Mouse (Mus musculus): Measurements from ENCODE around the gene Dusp16. TPM values are rescaled to one million over a fixed set of nuclear protein-coding genes. Genes with fewer than 3 reads are reported as not detected.

The Dusp16 gene
- polyA plus RNA-seq, 1 experiment from 2014 or later, result 12.0 TPM

DNA sequence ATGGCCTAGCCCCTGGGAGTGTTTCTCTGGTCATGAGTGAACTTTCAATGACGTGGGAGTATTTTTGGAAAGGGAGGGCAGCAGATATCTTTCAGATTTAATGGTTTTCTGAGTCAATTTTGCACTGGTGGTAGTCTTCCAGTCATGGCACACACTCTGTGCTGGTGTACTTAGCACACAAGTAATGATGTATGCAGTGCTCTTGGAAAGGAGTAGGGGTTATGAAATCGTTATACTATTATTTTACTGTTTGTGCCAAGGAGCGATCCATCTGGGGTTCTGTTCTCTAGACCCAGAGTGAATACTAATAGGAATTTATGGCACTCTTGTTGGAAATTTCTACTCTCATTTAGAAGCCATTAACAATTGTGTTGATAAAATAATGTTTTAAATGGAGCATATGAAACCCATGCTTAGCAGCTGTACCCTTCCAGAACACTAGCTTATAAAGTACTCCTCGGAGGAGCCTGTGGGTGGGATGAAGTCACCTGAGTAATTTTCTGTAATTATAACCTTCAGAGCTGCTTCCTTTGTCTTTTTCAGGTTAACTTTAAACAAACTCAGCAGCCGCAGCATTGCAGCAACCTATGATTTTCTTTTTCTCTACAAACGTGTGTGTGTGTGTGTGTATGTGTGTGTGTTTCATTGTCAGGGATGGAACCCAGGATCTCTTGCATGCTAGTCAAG is 123.1 kb downstream of the Dusp16 start:
- H3K9me3 ChIP-seq (ENCODE audit: low read length), result no peaks in the 10 kb centered on the region
- TF ChIP-seq CTCF (IDR thresholded peaks at IDR 0.05) (no peak), EP300 (IDR thresholded peaks at IDR 0.05) (no peak)
- ATAC-seq, result no peak
- no peak overlapping the region for H3K4me3 ChIP-seq (ENCODE audit: low read depth, low read length)
- H3K36me3 ChIP-seq (ENCODE audit: insufficient read depth, low read length), result no peaks in the 10 kb centered on the region
- no peak overlapping the region for H3K27ac ChIP-seq (ENCODE audit: low read length)
- peaks cover 6% of the 10 kb centered on the region; the same call in 1 of the 2 replicates for H3K4me1 ChIP-seq (ENCODE audit: insufficient read depth, low read depth, low read length)
- no peak overlapping the region for H3K9ac ChIP-seq (replicated peaks; ENCODE audit: low read depth)
- WGBS, result 66% methylated on average over 6 of the region's 6 CpGs
- DNase-seq (ENCODE audit: low spot score), result peak; percentile 34
- no peaks in the 10 kb centered on the region for H3K27me3 ChIP-seq (replicated peaks; ENCODE audit: insufficient read depth, low read length)
- no peak overlapping the region for H3K4me2 ChIP-seq (replicated peaks; ENCODE audit: low read depth, low read length)

DNA sequence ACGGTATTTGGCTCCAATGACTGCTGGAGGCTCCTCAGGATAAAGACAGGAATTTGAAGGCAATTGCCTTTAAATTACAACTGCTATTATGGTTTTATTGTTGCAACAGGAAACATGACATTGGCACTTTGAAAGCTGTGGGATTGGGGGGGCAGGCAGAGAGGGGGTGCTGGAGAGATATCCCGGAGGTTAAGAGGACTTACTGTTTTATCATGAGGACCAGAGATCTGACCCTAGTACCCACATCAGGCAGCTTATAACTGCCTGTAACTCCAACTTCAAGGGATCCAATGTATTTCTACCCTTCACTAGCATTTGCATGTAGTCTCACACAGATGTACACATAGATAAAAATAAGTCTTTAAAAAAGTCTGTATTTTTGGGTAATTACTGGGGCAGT is 123.9 kb downstream of the Dusp16 start:
- Histone ChIP-seq H3K4me2 (replicated peaks; ENCODE audit: low read depth, low read length) (no peak overlapping the region), H3K4me3 (ENCODE audit: low read depth, low read length) (no peak overlapping the region), H3K36me3 (ENCODE audit: insufficient read depth, low read length) (no peaks in the 10 kb centered on the region), H3K4me1 (ENCODE audit: insufficient read depth, low read depth, low read length) (peaks cover 6% of the 10 kb centered on the region; the same call in 1 of the 2 replicates), H3K9me3 (ENCODE audit: low read length) (no peaks in the 10 kb centered on the region), H3K27ac (ENCODE audit: low read length) (no peak overlapping the region), H3K27me3 (replicated peaks; ENCODE audit: insufficient read depth, low read length) (no peaks in the 10 kb centered on the region), H3K9ac (replicated peaks; ENCODE audit: low read depth) (no peak overlapping the region)
- ATAC-seq (no peak), DNase-seq (ENCODE audit: low spot score) (no peak)
- 63% methylated on average over 2 of the region's 2 CpGs for WGBS
- TF ChIP-seq CTCF (IDR thresholded peaks at IDR 0.05) (no peak), EP300 (IDR thresholded peaks at IDR 0.05) (no peak)

DNA sequence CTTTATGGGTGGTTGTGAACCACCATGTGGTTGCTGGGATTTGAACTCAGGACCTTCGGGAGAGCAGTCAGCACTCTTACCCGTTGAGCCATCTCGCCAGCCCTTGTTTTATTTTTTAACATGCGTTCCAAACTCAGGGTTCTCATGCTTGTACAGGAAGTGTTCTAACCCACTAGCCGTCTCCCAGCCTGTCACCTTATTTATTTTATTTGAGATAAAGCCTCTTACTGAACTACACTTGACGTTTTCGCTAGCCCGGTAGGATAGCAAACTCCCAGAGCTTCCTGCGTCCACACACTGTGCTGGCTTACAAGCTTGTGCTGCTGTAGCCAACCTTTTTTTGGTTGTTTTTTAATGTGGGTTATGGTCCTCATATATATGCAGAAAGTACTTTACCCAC is 126.6 kb downstream of the Dusp16 start:
- no peak overlapping the region for H3K27ac ChIP-seq (ENCODE audit: low read length)
- ATAC-seq (peak; percentile 62), DNase-seq (ENCODE audit: low spot score) (peak; percentile 53)
- no peak overlapping the region for H3K4me2 ChIP-seq (replicated peaks; ENCODE audit: low read depth, low read length)
- no peaks in the 10 kb centered on the region for H3K9me3 ChIP-seq (ENCODE audit: low read length)
- H3K4me3 ChIP-seq (ENCODE audit: low read depth, low read length), result no peak overlapping the region
- no peak overlapping the region for H3K9ac ChIP-seq (replicated peaks; ENCODE audit: low read depth)
- WGBS, result 26% methylated on average over 9 of the region's 9 CpGs
- H3K27me3 ChIP-seq (replicated peaks; ENCODE audit: insufficient read depth, low read length), result no peaks in the 10 kb centered on the region
- H3K36me3 ChIP-seq (ENCODE audit: insufficient read depth, low read length), result no peaks in the 10 kb centered on the region
- H3K4me1 ChIP-seq (ENCODE audit: insufficient read depth, low read depth, low read length), result no peaks in the 10 kb centered on the region
- TF ChIP-seq CTCF (IDR thresholded peaks at IDR 0.05) (no peak), EP300 (IDR thresholded peaks at IDR 0.05) (no peak)

Other genes with a start within 250 kb of the Dusp16 start
- 17.0 and 18.7 TPM in 2 replicates for gene Lrp6, start 225.7 kb downstream of the Dusp16 start, polyA plus RNA-seq (2015; fragmentation: Nextera tagmentation; extraction: Ambion mirVana)
- gene Mansc1, start 160.1 kb downstream of the Dusp16 start, polyA plus RNA-seq (2015; fragmentation: Nextera tagmentation; extraction: Ambion mirVana), result 9.9 and 10.1 TPM in 2 replicates
- gene Borcs5, start 153.1 kb downstream of the Dusp16 start, polyA plus RNA-seq (2015; fragmentation: Nextera tagmentation; extraction: Ambion mirVana), result 14.6 and 18.4 TPM in 2 replicates
- gene Crebl2, start 37.5 kb upstream of the Dusp16 start, polyA plus RNA-seq (2015; fragmentation: Nextera tagmentation; extraction: Ambion mirVana), result 6.6 and 7.2 TPM in 2 replicates
- gene Gpr19, start 106.0 kb upstream of the Dusp16 start, polyA plus RNA-seq (2015; fragmentation: Nextera tagmentation; extraction: Ambion mirVana), result 9.3 and 9.8 TPM in 2 replicates
- 43.4 and 46.2 TPM in 2 replicates for gene Cdkn1b, start 127.8 kb upstream of the Dusp16 start, polyA plus RNA-seq (2015; fragmentation: Nextera tagmentation; extraction: Ambion mirVana)
- 3.5 and 4.2 TPM in 2 replicates for gene Apold1, start 189.1 kb upstream of the Dusp16 start, polyA plus RNA-seq (2015; fragmentation: Nextera tagmentation; extraction: Ambion mirVana)
- 91.6 and 97.1 TPM in 2 replicates for gene Ddx47, start 219.0 kb upstream of the Dusp16 start, polyA plus RNA-seq (2015; fragmentation: Nextera tagmentation; extraction: Ambion mirVana)